Mouse (Mus musculus) erythroblast, embryonic 14.5 days (primary cell): ENCODE measurements around the gene H2al1o. TPM values are rescaled to one million over a fixed set of nuclear protein-coding genes. Genes with fewer than 3 reads are reported as not detected.
"Not testable (repeated sequence)": the region's sequence is repeated elsewhere in the genome, so short reads cannot be mapped to it uniquely, and the experiment has no call there.

Experiments
- H3K27me3 ChIP-seq: 2 replicates; pipeline ENCODE4 v1.6.1; 2012; ENCODE audit warnings: inconsistent platforms; ENCODE audit not compliant: control insufficient read depth
- H3K36me3 ChIP-seq: 2 replicates; pipeline ENCODE4 v1.6.1; 2012; ENCODE audit warnings: mild to moderate bottlenecking, inconsistent platforms; ENCODE audit not compliant: control insufficient read depth
- H3K4me1 ChIP-seq: 2 replicates; pipeline ENCODE4 v1.6.1; 2012; ENCODE audit warnings: inconsistent platforms; ENCODE audit not compliant: control insufficient read depth
- H3K4me3 ChIP-seq: replicated peaks from 2 replicates; pipeline ENCODE3; 2012; ENCODE audit warnings: moderate library complexity, mild to moderate bottlenecking, inconsistent platforms
- H3K9me3 ChIP-seq: 2 replicates; pipeline ENCODE4 v1.6.1; 2012; ENCODE audit warnings: low read length, inconsistent platforms, mixed read lengths; ENCODE audit not compliant: control insufficient read depth
- GATA1 ChIP-seq: IDR thresholded peaks from 2 replicates; pipeline ENCODE4 v1.6.1; 2012; ENCODE audit warnings: low read length, inconsistent platforms, mixed read lengths
- TAL1 ChIP-seq: IDR thresholded peaks from 3 replicates; pipeline ENCODE4 v1.6.1; 2012; ENCODE audit warnings: low read length, inconsistent platforms, mixed read lengths
- polyA plus RNA-seq: library from polyadenylated mRNA; stranded (reverse); fragments of >175 nt; gene quantifications from 2 replicates; pipeline ENCODE4 v1.2.3, GENCODE M21; 2012

The H2al1o gene
- polyA plus RNA-seq = not detected in 2 replicates

DNA sequence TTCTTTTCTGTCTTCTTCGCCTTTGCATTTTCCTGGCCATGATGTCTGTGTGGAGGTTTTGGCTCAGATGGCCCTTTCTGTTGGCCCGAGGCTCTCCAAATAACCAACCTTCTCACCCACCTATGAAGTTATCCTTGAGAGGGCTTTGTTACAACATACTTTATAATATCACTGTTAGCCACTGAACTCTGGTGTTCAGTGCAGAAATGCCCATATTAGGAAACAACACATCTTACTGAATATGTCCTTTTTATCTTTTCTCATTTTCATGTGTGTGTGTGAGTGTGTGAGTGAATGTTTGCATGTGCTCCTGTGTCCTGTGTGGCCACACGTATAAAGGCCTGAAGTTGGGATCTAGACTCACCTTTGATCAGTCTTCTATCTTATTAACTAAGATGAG lies at the start of gene H2al1o:
TSS of gene H2al1o (minus strand) at position 101 of the 400 bp plus-strand sequence.
- not testable (repeated sequence) for H3K36me3 ChIP-seq, H3K27me3 ChIP-seq, H3K4me1 ChIP-seq, H3K4me3 ChIP-seq, H3K9me3 ChIP-seq

DNA sequence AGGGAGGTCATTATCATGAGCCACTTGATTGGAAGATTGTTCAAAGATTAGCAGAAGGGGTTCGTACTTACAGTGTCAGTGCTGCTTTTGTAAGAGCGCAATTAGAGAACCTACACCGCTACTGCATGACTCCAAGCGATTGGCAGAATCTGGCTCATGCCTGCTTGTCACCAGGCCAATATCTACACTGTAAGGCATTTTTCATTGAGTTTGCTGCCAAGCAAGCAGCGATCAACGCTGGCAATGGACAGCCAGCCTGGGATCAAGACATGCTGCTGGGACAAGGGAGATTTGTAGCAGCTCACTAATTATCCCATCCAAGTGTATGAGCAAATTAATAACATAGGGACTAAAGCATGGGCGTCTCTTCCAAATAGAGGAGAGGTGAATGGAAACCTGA lies 25.8 kb upstream of the H2al1o start:
- H3K4me1 ChIP-seq, H3K27me3 ChIP-seq, H3K36me3 ChIP-seq, H3K4me3 ChIP-seq: not testable (repeated sequence)
- H3K9me3 ChIP-seq = peaks cover 13% of the 10 kb centered on the region

DNA sequence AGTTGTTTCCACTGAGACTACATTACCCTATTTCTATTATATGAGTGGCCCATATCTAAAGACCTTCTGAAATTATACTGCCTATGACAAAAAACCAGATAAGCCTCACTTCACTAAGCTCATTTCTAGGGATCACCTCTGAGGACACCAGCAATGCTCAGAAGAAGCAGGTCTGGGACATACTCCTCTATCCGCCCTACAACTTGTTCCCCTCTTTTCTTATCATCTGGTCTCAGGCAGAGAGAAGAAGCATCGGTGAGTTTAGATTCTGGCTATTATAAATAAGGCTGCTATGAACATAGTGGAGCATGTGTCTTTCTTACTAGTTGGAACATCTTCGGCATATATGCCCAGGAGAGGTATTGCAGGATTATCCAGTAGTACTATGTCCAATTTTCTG lies 35.3 kb downstream of the H2al1o start:
- Histone ChIP-seq H3K4me1 (no peaks in the 10 kb centered on the region), H3K36me3 (no peaks in the 10 kb centered on the region), H3K9me3 (no peaks in the 10 kb centered on the region), H3K27me3 (no peaks in the 10 kb centered on the region), H3K4me3 (no peak overlapping the region)
- TF ChIP-seq TAL1 (no peak), GATA1 (no peak)

Other genes starting within 250 kb of the H2al1o start
- not detected in 2 replicates for gene H2al1k, start 221.8 kb downstream of the H2al1o start, polyA plus RNA-seq
- not detected in 2 replicates for gene Cybb, start 84.6 kb downstream of the H2al1o start, polyA plus RNA-seq
- gene Dynlt3, start 90.6 kb upstream of the H2al1o start, polyA plus RNA-seq = 0.03 and 0.06 TPM in 2 replicates